Mouse (Mus musculus): ENCODE measurements around the gene Fbn1. TPM values are rescaled to one million over a fixed set of nuclear protein-coding genes. Genes with fewer than 3 reads are reported as not detected.
"Not testable (repeated sequence)": the region's sequence is repeated elsewhere in the genome, so short reads cannot be mapped to it uniquely, and the experiment has no call there.

The Fbn1 gene
- total RNA-seq, 1 experiment from 2014 or later = 0.99 TPM

- no peak for ATAC-seq (replicated peaks in 1 of 2; ENCODE audit: insufficient read depth in 1 of 2, low FRiP score in 2 of 2, low TSS enrichment in 1 of 2, low read depth in 1 of 2, poor library complexity in 2 of 2, severe bottlenecking in 2 of 2)
Measured at GRCm38 (mm10) chr2:125301877-125302624, 205.7 kb downstream of the Fbn1 start.

GRCm38 (mm10) chr2:125298841-125299240 lies 209.0 kb downstream of the Fbn1 start:
- no peak for ATAC-seq (replicated peaks in 1 of 2; ENCODE audit: insufficient read depth in 1 of 2, low FRiP score in 2 of 2, low TSS enrichment in 1 of 2, low read depth in 1 of 2, poor library complexity in 2 of 2, severe bottlenecking in 2 of 2)

- ATAC-seq (replicated peaks in 1 of 2; ENCODE audit: insufficient read depth in 1 of 2, low FRiP score in 2 of 2, low TSS enrichment in 1 of 2, low read depth in 1 of 2, poor library complexity in 2 of 2, severe bottlenecking in 2 of 2) = no peak
Measured at GRCm38 (mm10) chr2:125295526-125295925, 212.3 kb downstream of the Fbn1 start.

- ATAC-seq (replicated peaks in 1 of 2; ENCODE audit: insufficient read depth in 1 of 2, low FRiP score in 2 of 2, low TSS enrichment in 1 of 2, low read depth in 1 of 2, poor library complexity in 2 of 2, severe bottlenecking in 2 of 2) = no peak
Measured at GRCm38 (mm10) chr2:125293969-125294491, 213.8 kb downstream of the Fbn1 start.

GRCm38 (mm10) chr2:125292616-125293015 lies 215.2 kb downstream of the Fbn1 start:
- ATAC-seq (replicated peaks in 1 of 2; ENCODE audit: insufficient read depth in 1 of 2, low FRiP score in 2 of 2, low TSS enrichment in 1 of 2, low read depth in 1 of 2, poor library complexity in 2 of 2, severe bottlenecking in 2 of 2) = no peak

- ATAC-seq (replicated peaks in 1 of 2; ENCODE audit: insufficient read depth in 1 of 2, low FRiP score in 2 of 2, low TSS enrichment in 1 of 2, low read depth in 1 of 2, poor library complexity in 2 of 2, severe bottlenecking in 2 of 2) = no peak
Measured at GRCm38 (mm10) chr2:125291101-125291500, 216.7 kb downstream of the Fbn1 start.

- ATAC-seq (replicated peaks in 1 of 2; ENCODE audit: insufficient read depth in 1 of 2, low FRiP score in 2 of 2, low TSS enrichment in 1 of 2, low read depth in 1 of 2, poor library complexity in 2 of 2, severe bottlenecking in 2 of 2) = no peak
Measured at GRCm38 (mm10) chr2:125290197-125290965, 217.4 kb downstream of the Fbn1 start.

- no peak for ATAC-seq (replicated peaks in 1 of 2; ENCODE audit: insufficient read depth in 1 of 2, low FRiP score in 2 of 2, low TSS enrichment in 1 of 2, low read depth in 1 of 2, poor library complexity in 2 of 2, severe bottlenecking in 2 of 2)
Measured at GRCm38 (mm10) chr2:125285777-125286176, 222.0 kb downstream of the Fbn1 start.

GRCm38 (mm10) chr2:125282334-125283206 lies 225.2 kb downstream of the Fbn1 start:
- peak; percentile 51 to 58 for ATAC-seq (replicated peaks in 1 of 2; ENCODE audit: insufficient read depth in 1 of 2, low FRiP score in 2 of 2, low TSS enrichment in 1 of 2, low read depth in 1 of 2, poor library complexity in 2 of 2, severe bottlenecking in 2 of 2)

GRCm38 (mm10) chr2:125279995-125280394 lies 227.8 kb downstream of the Fbn1 start:
- ATAC-seq (replicated peaks in 1 of 2; ENCODE audit: insufficient read depth in 1 of 2, low FRiP score in 2 of 2, low TSS enrichment in 1 of 2, low read depth in 1 of 2, poor library complexity in 2 of 2, severe bottlenecking in 2 of 2) = not testable (repeated sequence)

GRCm38 (mm10) chr2:125278474-125278873 lies 229.3 kb downstream of the Fbn1 start:
- no peak for ATAC-seq (replicated peaks in 1 of 2; ENCODE audit: insufficient read depth in 1 of 2, low FRiP score in 2 of 2, low TSS enrichment in 1 of 2, low read depth in 1 of 2, poor library complexity in 2 of 2, severe bottlenecking in 2 of 2)

GRCm38 (mm10) chr2:125276692-125277091 lies 231.1 kb downstream of the Fbn1 start:
- ATAC-seq (replicated peaks in 1 of 2; ENCODE audit: insufficient read depth in 1 of 2, low FRiP score in 2 of 2, low TSS enrichment in 1 of 2, low read depth in 1 of 2, poor library complexity in 2 of 2, severe bottlenecking in 2 of 2) = no peak

GRCm38 (mm10) chr2:125275617-125276016 lies 232.2 kb downstream of the Fbn1 start:
- no peak for ATAC-seq (replicated peaks in 1 of 2; ENCODE audit: insufficient read depth in 1 of 2, low FRiP score in 2 of 2, low TSS enrichment in 1 of 2, low read depth in 1 of 2, poor library complexity in 2 of 2, severe bottlenecking in 2 of 2)

- no peak for ATAC-seq (replicated peaks in 1 of 2; ENCODE audit: insufficient read depth in 1 of 2, low FRiP score in 2 of 2, low TSS enrichment in 1 of 2, low read depth in 1 of 2, poor library complexity in 2 of 2, severe bottlenecking in 2 of 2)
Measured at GRCm38 (mm10) chr2:125268876-125269275, 238.9 kb downstream of the Fbn1 start.

- ATAC-seq (replicated peaks in 1 of 2; ENCODE audit: insufficient read depth in 1 of 2, low FRiP score in 2 of 2, low TSS enrichment in 1 of 2, low read depth in 1 of 2, poor library complexity in 2 of 2, severe bottlenecking in 2 of 2) = no peak
Measured at GRCm38 (mm10) chr2:125263753-125264152, 244.0 kb downstream of the Fbn1 start.

- peak; percentile 26 to 51; a peak in 1 of 4 replicates for ATAC-seq (replicated peaks in 1 of 2; ENCODE audit: insufficient read depth in 1 of 2, low FRiP score in 2 of 2, low TSS enrichment in 1 of 2, low read depth in 1 of 2, poor library complexity in 2 of 2, severe bottlenecking in 2 of 2)
Measured at GRCm38 (mm10) chr2:125263056-125263455, 244.7 kb downstream of the Fbn1 start.

GRCm38 (mm10) chr2:125260326-125260725 lies 247.5 kb downstream of the Fbn1 start:
- no peak for ATAC-seq (replicated peaks in 1 of 2; ENCODE audit: insufficient read depth in 1 of 2, low FRiP score in 2 of 2, low TSS enrichment in 1 of 2, low read depth in 1 of 2, poor library complexity in 2 of 2, severe bottlenecking in 2 of 2)

All from hematopoietic stem cell, adult 5-6 weeks (primary cell).